Mouse (Mus musculus) embryo, embryonic 10 days (tissue): ENCODE results near the gene Mpc1.
"Not testable (repeated sequence)": the region's sequence is repeated elsewhere in the genome, so short reads cannot be mapped to it uniquely, and the experiment has no call there.

ENCODE experiments used
- DNase-seq: peaks from one replicate; pipeline ENCODE4 v3.0.0-alpha.2; 2015; ENCODE audit warnings: low spot score

The Mpc1 gene

DNA sequence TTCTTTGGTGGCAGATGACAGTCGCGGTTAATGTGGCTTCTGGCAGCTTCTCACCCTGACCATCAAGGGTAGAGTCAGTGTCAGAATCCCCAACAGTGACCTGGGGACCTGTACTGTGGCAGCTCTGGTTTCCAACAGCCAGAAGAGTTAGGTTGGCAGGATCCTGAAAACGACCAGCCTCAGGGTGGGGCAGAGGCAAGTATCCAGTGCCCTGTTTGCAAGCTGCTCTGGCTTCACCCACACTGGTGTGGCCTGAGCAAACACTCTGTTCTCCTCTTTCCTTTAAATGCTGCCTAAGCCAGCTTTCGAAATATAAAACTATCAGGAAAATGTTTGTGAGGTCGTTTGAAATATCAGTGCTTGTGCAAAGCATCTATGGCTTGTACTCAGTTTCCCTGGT is 47.9 kb downstream of the Mpc1 start:
- no peak for DNase-seq

DNA sequence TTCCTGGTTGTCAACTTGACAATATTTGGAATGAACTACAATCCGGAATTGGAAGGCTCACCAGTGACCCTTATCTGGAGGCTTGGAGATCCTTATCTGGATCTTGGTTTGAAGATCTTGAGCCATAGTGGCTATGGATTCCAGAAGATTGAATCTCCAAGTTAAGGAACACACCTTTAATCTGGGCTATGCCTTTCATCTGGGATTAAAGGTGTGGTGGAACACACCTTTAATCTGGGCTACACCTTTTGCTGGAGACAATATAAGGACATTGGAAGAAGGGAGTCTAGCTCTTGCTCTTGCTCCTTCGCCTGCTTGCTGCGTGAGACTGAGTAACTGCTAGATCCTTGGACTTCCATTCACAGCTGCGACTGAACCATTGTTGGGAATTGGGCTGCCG is 54.5 kb downstream of the Mpc1 start, which contains the start of gene Prr18:
Gene Prr18 (plus strand): TSS at position 301 of the 400 bp plus-strand sequence.
- DNase-seq, result not testable (repeated sequence)

DNA sequence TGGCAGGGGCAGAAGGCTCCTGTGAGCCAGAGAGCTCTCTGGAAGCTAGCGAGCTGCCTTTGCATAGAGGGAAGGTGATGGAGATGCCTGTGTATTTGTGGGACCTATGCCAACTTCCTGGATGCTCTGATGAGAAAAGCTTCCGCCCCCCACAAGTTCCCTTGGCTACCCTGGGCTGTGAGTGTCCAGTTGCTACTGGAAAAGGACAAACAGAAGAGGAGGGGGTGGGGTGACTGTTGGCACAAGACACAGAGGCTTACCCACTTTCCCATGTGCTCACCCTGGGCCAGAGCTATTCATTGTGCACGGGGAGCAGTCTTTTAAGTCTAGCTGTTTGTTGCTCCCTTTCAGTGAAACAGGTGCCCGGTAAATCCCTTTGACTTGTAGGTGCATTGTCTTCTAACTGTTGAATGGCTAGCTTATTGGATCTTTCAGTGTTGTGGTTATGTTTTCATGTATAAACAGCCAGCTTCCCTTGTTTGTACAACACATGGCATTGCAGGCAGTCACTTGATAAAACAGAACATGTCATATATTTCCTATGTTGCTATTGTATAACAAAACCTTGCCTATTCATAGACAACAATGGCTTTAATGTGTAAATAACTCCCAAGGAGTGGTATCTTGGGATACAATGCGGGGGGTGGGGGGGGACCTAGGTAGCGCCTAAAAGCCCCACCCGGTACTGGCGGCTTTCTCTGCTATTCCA is 57.1 kb downstream of the Mpc1 start:
- DNase-seq, result no peak

GRCm38 (mm10) chr17:8340407-8341359 is 58.0 kb downstream of the Mpc1 start:
- peak; percentile 39 for DNase-seq

DNA sequence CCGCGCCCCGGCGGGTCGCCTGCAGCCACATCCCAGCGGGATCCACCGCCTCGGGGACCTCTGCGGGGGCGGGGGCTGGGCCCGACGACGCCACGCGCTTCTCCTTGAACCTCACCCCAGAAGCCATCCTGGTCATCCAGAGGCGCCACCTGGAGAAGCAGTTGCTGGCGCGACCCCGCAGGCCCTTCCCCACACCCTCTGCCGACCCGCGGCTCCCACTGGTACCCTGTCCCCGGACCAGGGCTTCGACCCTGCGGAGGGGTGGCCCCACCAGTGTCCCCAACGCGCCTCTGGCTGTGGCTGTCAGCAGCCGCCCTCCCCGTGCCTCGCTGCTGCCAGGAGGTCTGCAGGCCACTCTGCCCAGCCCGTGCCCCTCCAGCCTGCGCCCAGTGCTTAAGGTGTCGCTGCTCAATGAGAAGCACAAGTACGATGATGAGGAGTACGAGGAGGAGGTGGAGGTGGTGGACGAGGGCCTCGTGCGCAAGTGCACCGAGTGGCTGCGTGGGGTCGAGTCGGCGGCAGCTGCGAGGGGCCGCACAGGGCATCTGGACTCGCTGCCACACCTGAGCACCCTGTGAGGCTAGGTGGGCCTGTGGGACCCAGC is 58.8 kb downstream of the Mpc1 start:
- DNase-seq, result no peak

- no peak for DNase-seq
These were observed 60.0 kb downstream of the Mpc1 start for GRCm38 (mm10) chr17:8342706-8343105.

GRCm38 (mm10) chr17:8343416-8343815 is 60.7 kb downstream of the Mpc1 start:
- no peak for DNase-seq
